Mouse (Mus musculus) lung, postnatal 25 days (tissue): ENCODE measurements at regions not wholly inside any gene's neighbourhood (a gene's known extent, or its start where the extent isn't known, plus 50 kb on each side); places are given as distances from the start of the nearest gene placed in this dataset.
"Not testable (repeated sequence)": the region's sequence is repeated elsewhere in the genome, so short reads cannot be mapped to it uniquely, and the experiment has no call there.

Experiments
- DNase-seq: peaks from one replicate; pipeline ENCODE4 v3.0.0; 2022; ENCODE audit warnings: low spot score

- no peak for DNase-seq
These were observed 343.1 kb upstream of the Fign start for GRCm38 (mm10) chr2:64440961-64441360.

GRCm38 (mm10) chr2:64417129-64417528 lies 319.3 kb upstream of the Fign start:
- not testable (repeated sequence) for DNase-seq

- peak; percentile 14 for DNase-seq
These were observed 316.0 kb upstream of the Fign start for GRCm38 (mm10) chr2:64413846-64414245.

- DNase-seq, result no peak
These were observed 315.4 kb upstream of the Fign start for GRCm38 (mm10) chr2:64413263-64413662.

- DNase-seq, result no peak
These were observed 298.1 kb upstream of the Fign start for GRCm38 (mm10) chr2:64395946-64396345.

- DNase-seq, result no peak
These were observed 296.9 kb upstream of the Fign start for GRCm38 (mm10) chr2:64394619-64395294.

GRCm38 (mm10) chr2:64394199-64394598 lies 296.4 kb upstream of the Fign start:
- no peak for DNase-seq

DNA sequence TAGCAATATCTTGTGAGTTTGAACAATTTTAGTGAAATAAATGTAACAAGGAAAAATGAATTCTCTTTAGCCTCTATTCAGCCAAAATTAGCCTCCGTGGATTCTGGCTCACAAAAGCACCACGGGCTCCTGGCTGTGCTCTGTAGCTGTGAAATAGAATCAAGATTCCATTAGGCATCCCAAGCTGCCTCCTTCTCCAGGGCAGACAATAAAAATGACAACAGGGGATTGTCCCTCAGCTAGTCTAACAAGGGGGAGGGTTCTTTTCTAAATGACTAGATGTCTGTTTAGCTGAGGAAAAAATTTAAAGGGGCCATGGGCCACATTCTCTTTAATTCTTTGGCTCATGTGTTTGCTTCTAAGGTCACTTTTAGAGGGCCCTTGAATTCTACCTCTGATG lies 272.0 kb upstream of the Fign start:
- no peak for DNase-seq

- no peak for DNase-seq
These were observed 269.4 kb upstream of the Fign start for GRCm38 (mm10) chr2:64367188-64367587.

DNA sequence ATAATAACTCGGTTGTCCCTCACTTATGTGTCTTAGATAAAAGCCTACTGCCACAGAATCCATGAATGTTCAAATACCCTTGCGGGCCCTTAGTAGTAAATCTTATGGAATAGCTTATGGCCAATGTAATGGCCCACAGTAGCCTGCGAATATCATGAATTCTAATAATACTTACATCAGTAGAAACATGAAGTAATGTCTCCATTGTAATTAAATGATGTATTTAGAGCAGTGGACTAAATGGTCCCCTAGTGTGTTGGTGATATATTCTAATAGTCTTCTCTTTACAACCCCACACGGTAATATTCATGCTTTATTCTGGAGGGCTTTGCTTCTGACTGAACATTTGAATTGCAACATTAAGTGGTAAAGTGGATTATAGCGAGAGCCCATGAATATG lies 268.7 kb upstream of the Fign start:
- no peak for DNase-seq

GRCm38 (mm10) chr2:64356286-64356685 lies 258.4 kb upstream of the Fign start:
- no peak for DNase-seq

DNA sequence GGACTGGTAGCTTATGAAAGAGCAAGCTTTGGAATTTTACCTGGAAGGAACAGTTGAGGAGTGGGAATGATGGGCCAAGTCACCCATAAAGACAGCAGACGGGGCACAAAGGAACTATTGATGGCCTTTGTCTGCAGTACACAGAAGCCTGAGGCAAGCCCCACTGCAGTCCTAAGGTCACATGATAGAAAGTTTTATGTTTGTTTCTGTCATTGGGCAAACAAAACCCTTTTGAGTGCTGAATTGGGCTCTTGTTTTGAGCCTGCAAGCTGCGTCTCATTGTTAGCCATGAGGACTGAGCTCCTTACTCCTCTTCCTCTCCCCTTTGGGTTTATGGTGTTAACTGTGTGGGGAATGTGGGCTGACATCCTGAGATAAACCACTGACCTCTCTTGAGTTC lies 227.7 kb upstream of the Fign start:
- no peak for DNase-seq
